Mouse (Mus musculus) hindbrain, embryonic 13.5 days (tissue): ENCODE measurements around the gene Anxa5. TPM values are rescaled to one million over a fixed set of nuclear protein-coding genes. Genes with fewer than 3 reads are reported as not detected.

Experiments used
- ATAC-seq: fragments of 200-750 bp; cut with Nextera tagmentation; 2 replicates; pipeline ENCODE4 v1.8.0; 2017; ENCODE audit warnings: moderate TSS enrichment; ENCODE audit not compliant: low FRiP score
- H3K27ac ChIP-seq: fragments of 300-500 bp; sonication (generic); 2 replicates; pipeline ENCODE4 v1.5.1; 2015; ENCODE audit warnings: inconsistent platforms, mild to moderate bottlenecking, moderate library complexity
- H3K27me3 ChIP-seq: fragments of 300-500 bp; sonication (generic); 2 replicates; pipeline ENCODE4 v1.6.1; 2015; ENCODE audit warnings: mild to moderate bottlenecking, inconsistent platforms
- H3K36me3 ChIP-seq: fragments of 300-500 bp; sonication (generic); 2 replicates; pipeline ENCODE4 v1.6.1; 2015; ENCODE audit warnings: mild to moderate bottlenecking, inconsistent platforms
- H3K4me1 ChIP-seq: fragments of 300-500 bp; sonication (generic); replicated peaks from 2 replicates; pipeline ENCODE4 v1.6.1; 2015; ENCODE audit warnings: inconsistent platforms
- H3K4me2 ChIP-seq: fragments of 300-500 bp; sonication (generic); 2 replicates; pipeline ENCODE4 v1.6.1; 2015; ENCODE audit warnings: inconsistent platforms, mild to moderate bottlenecking, moderate library complexity
- H3K4me3 ChIP-seq: fragments of 300-500 bp; sonication (generic); 2 replicates; pipeline ENCODE4 v1.5.1; 2015; ENCODE audit warnings: mild to moderate bottlenecking, inconsistent platforms
- H3K9ac ChIP-seq: fragments of 300-500 bp; sonication (generic); 2 replicates; pipeline ENCODE4 v1.6.1; 2015; ENCODE audit warnings: mild to moderate bottlenecking, inconsistent platforms
- H3K9me3 ChIP-seq: fragments of 300-500 bp; sonication (generic); 2 replicates; pipeline ENCODE4 v1.6.1; 2016; ENCODE audit warnings: inconsistent platforms
- WGBS: fragments of 180-500 bp; shearing (Covaris S2); methylation state at CpG from one replicate; pipeline ENCODE4 v1.1.7; 2015; 5-methylcytosine and 5-hydroxymethylcytosine counted together
- polyA plus RNA-seq: library from polyadenylated mRNA; unstranded; fragments of >200 nt; fragmentation: Nextera tagmentation; extraction: Ambion mirVana; gene quantifications from 2 replicates; pipeline ENCODE4 v1.2.1, GENCODE M21; 2015

The Anxa5 gene
- polyA plus RNA-seq, 1 experiment from 2014 or later, result 88.8 TPM

DNA sequence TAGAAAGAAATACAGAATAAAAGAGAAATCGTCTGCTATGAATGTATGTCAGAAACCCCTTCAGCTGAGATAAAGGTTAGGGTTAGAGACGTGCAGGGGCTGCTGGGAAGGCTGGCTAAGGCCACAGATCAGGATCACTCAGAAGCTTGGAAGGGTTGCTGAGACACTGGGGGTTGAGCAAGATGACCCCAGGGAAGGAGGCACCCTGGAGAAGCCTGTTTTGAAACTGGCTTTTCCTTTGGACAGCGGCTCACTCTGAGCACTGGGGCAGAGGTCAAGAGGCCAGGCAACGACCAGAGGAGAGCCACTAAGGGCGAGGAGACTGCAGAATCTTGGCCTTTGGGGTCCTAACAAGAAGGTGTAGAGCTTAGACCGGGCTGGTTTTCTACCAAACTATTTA lies 10.5 kb upstream of the Anxa5 start:
- WGBS, result 63% methylated on average over 6 of the region's 6 CpGs
- Histone ChIP-seq H3K4me1 (peaks cover 10% of the 10 kb centered on the region), H3K27ac (no peak overlapping the region), H3K27me3 (no peaks in the 10 kb centered on the region), H3K4me3 (no peak overlapping the region), H3K4me2 (no peak overlapping the region), H3K36me3 (no peaks in the 10 kb centered on the region), H3K9me3 (no peaks in the 10 kb centered on the region), H3K9ac (no peak overlapping the region)
- ATAC-seq, result no peak

DNA sequence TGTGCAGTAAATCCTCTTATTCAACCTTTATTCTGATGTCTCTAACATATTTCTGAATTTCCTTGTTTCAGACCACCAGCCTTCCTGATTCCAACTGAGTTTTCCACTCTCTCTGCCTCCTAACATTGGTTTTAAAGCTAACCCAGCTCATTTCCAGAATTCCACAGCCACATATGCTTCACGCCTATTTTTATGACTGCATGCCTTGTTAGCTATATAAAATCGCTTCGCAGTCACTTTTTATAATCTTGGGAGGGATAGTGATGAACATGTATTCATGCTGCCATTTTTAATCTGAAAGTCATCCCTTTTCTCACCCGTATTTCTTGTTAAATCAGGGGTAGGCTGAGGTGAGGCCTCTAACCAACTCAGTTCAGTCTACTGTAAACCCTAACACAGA lies 8.6 kb upstream of the Anxa5 start:
- H3K27ac ChIP-seq, result no peak overlapping the region
- H3K4me2 ChIP-seq, result no peak overlapping the region
- H3K9ac ChIP-seq, result no peak overlapping the region
- no peak overlapping the region for H3K4me3 ChIP-seq
- no peaks in the 10 kb centered on the region for H3K27me3 ChIP-seq
- 94% methylated on average over 4 of the region's 4 CpGs for WGBS
- no peaks in the 10 kb centered on the region for H3K36me3 ChIP-seq
- no peak for ATAC-seq
- peaks cover 10% of the 10 kb centered on the region for H3K4me1 ChIP-seq
- H3K9me3 ChIP-seq, result no peaks in the 10 kb centered on the region

DNA sequence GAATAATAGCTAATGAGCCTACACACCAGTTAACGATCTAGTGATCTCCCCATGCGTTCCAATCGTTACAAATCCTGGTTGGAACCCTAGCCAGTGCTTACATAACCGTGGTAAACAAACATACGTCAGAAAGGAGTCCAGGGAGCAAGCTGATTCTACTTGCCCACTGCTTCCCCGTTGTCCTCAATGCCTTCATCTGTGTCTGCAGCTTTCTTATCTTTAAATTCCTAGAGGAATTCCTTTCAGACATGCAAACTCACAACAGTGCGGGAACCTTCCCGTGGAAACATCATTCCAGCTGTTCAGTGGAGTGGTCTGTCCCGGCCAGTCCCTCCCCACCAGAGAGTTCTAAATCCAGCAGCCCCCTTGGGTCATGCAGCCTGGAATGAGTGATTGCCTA lies 7.2 kb upstream of the Anxa5 start:
- no peak overlapping the region for H3K9ac ChIP-seq
- no peak for ATAC-seq
- no peak overlapping the region for H3K27ac ChIP-seq
- H3K27me3 ChIP-seq, result no peaks in the 10 kb centered on the region
- no peak overlapping the region for H3K4me3 ChIP-seq
- H3K36me3 ChIP-seq, result no peaks in the 10 kb centered on the region
- H3K4me2 ChIP-seq, result no peak overlapping the region
- H3K9me3 ChIP-seq, result no peaks in the 10 kb centered on the region
- H3K4me1 ChIP-seq, result peaks cover 13% of the 10 kb centered on the region
- 50% methylated on average over 9 of the region's 9 CpGs for WGBS

GRCm38 (mm10) chr3:36481776-36482193 lies 6.1 kb upstream of the Anxa5 start:
- Histone ChIP-seq H3K4me2 (0 out of 2 replicates have a peak overlapping the region, but pooled peaks have one; percentile 17), H3K9me3 (no peaks in the 10 kb centered on the region), H3K27ac (peak overlapping the region; percentile 80), H3K9ac (no peak overlapping the region), H3K4me3 (no peak overlapping the region), H3K4me1 (peaks cover 16% of the 10 kb centered on the region), H3K36me3 (no peaks in the 10 kb centered on the region), H3K27me3 (peaks cover 5% of the 10 kb centered on the region; the same call in 1 of the 2 replicates)
- peak; percentile 76 for ATAC-seq
- WGBS, result 8% methylated on average over 11 of the region's 11 CpGs

DNA sequence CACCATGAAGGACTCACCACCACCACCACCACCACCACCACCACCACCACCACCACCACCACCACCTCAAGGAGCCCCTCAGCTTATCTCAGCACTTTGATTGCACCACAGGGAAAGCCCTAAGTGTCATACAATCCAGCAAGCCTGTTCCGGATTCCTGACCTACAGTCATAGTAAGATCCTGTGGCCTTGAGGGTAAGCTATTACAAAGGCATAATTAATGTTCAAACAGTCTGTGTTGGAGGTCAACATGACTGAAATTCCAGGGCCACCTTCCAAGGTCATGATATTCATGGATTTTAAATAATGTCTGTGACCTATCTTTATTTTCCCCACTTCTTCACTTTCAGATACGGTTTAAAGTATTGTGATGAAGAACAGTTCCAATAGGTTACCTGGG lies 4.8 kb upstream of the Anxa5 start:
- Histone ChIP-seq H3K9ac (no peak overlapping the region), H3K36me3 (no peaks in the 10 kb centered on the region), H3K4me3 (no peak overlapping the region), H3K4me2 (no peak overlapping the region), H3K27ac (no peak overlapping the region), H3K27me3 (peaks cover 6% of the 10 kb centered on the region; the same call in 1 of the 2 replicates), H3K9me3 (no peaks in the 10 kb centered on the region), H3K4me1 (peaks cover 24% of the 10 kb centered on the region)
- no peak for ATAC-seq
- WGBS, result 85% methylated on average over 2 of the region's 2 CpGs

DNA sequence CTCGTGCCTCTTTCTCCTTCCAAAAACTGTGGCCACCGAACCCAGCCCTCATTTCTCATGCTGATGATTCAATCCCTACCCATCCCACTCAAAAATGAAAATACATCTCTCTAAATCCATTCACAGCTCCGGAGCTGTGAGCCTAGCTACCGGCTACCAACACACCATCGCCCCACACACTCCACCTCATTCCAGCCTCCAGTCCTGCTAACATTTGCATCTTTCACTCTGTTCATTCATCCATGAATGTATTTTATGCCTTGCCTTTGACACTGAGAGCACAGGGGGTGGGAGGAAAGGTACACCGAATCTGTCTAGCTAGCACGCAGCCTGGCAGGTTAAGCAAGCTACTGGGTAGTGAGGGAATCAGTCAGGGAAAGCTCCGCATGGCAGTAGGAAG lies 3.1 kb upstream of the Anxa5 start:
- peaks cover 6% of the 10 kb centered on the region; the same call in 1 of the 2 replicates for H3K27me3 ChIP-seq
- WGBS, result 71% methylated on average over 8 of the region's 8 CpGs
- no peak overlapping the region for H3K9ac ChIP-seq
- no peak overlapping the region for H3K4me3 ChIP-seq
- no peak overlapping the region for H3K27ac ChIP-seq
- H3K4me1 ChIP-seq, result peaks cover 30% of the 10 kb centered on the region
- ATAC-seq, result no peak
- no peaks in the 10 kb centered on the region for H3K36me3 ChIP-seq
- H3K4me2 ChIP-seq, result no peak overlapping the region
- H3K9me3 ChIP-seq, result no peaks in the 10 kb centered on the region

DNA sequence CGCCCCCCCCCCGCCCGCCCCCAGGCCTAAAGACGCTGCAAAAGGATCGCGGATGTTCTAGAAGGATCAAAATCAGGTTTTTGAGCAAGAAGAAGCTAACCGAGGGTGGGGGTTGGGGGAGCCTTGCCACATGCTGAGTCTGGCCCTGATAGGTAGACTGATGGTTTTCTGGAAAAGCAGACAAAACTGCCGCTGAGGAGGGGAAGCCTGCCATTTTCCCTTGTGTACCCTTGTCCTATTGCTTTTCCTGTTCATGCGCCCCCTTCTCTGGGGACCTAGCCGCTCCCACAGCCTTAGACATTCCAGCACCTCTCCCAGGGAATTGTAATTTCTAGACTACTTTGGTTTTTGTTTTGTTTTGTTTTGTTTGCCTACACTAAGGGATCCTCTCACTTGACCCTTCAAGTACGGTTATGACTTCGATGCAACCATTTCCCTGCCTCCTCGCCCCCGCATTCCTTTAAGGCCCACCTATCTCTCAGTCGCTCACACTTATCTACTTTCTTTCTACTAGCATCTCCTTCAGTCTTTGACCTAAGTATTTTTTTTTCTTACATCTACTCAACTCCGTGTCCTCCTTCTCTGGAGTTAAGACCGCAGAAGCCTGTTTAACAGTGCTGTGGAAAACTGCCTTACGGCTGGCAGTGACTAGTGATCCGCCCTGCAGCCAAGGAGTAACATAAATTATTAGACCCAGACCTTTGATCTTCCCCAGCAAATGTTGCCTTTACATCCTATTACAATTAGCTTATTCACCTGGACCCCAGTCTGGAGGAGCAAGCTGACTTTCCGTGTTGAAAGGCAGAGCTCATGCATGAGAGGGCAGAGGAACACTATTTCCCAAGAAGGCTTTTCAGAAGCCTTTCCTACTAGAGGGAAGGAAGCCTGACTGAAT lies 814 bp upstream of the Anxa5 start:
- 38% methylated on average over 20 of the region's 20 CpGs for WGBS
- H3K36me3 ChIP-seq, result no peaks in the 10 kb centered on the region
- ATAC-seq, result no peak
- peak overlapping the region; percentile 63 for H3K4me3 ChIP-seq
- peaks cover 21% of the 10 kb centered on the region for H3K4me1 ChIP-seq
- H3K4me2 ChIP-seq, result peak overlapping the region; percentile 97
- peaks cover 6% of the 10 kb centered on the region; the same call in 1 of the 2 replicates for H3K27me3 ChIP-seq
- H3K9ac ChIP-seq, result peak overlapping the region; percentile 77
- 0 out of 2 replicates have a peak overlapping the region, but pooled peaks have one; percentile 18 for H3K27ac ChIP-seq
- H3K9me3 ChIP-seq, result no peaks in the 10 kb centered on the region

GRCm38 (mm10) chr3:36474938-36475483 lies 683 bp downstream of the Anxa5 start:
- WGBS, result 3% methylated on average over 24 of the region's 24 CpGs
- Histone ChIP-seq H3K9me3 (no peaks in the 10 kb centered on the region), H3K36me3 (no peaks in the 10 kb centered on the region), H3K4me2 (peak overlapping the region; percentile 97), H3K4me1 (peaks cover 20% of the 10 kb centered on the region), H3K9ac (peak overlapping the region; percentile 77), H3K27me3 (peaks cover 6% of the 10 kb centered on the region; the same call in 1 of the 2 replicates), H3K27ac (peak overlapping the region; percentile 25; the same call in 1 of the 2 replicates), H3K4me3 (peak overlapping the region; percentile 63)
- 0 out of 2 replicates have a peak, but pooled peaks have one; percentile 1 for ATAC-seq

DNA sequence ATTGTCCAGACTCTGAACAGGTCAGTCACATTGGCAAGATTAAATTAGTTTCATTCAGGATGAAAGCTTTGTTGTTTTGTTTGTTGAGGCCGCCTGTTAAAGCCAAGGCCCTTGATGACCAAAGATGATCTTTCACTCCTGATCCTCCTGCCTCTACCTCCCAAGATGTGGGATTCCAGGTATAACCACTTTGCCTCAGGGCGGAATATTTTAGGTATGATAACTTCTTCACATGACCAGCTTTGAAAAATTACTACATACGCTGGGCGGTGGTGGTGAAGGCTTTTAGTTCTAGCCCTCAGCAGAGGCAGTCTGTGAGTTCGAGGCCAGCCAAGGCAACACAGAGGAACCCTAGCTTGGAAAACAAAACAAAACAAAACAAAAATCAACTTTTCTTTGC lies 1.3 kb downstream of the Anxa5 start:
- Histone ChIP-seq H3K9ac (no peak overlapping the region), H3K36me3 (no peaks in the 10 kb centered on the region), H3K27ac (no peak overlapping the region), H3K4me3 (no peak overlapping the region), H3K4me2 (peak overlapping the region; percentile 97), H3K4me1 (peaks cover 20% of the 10 kb centered on the region), H3K9me3 (no peaks in the 10 kb centered on the region), H3K27me3 (peaks cover 6% of the 10 kb centered on the region; the same call in 1 of the 2 replicates)
- ATAC-seq, result no peak
- 81% methylated on average over 5 of the region's 5 CpGs for WGBS

DNA sequence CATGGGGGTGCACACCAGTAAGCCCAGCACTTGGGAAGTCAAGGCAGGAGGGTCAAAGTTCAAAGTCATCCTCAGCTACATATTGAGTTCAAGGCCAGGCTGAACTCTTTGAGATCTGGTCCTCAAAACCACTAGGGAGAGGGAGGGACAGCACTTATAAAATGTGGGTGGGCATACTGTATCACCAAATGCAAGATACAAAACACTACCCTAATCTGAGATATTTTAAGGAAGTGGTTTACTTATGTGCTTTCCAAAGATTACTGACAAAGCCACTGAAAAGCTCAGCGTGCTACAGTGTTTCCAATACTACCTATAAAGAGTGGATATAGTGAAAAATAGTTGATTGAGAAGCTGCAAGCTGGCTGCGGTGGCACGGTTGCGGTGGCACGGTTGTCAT lies 2.5 kb downstream of the Anxa5 start:
- Histone ChIP-seq H3K4me1 (peaks cover 17% of the 10 kb centered on the region), H3K4me2 (no peak overlapping the region), H3K9me3 (no peaks in the 10 kb centered on the region), H3K9ac (no peak overlapping the region), H3K27ac (no peak overlapping the region), H3K36me3 (no peaks in the 10 kb centered on the region), H3K27me3 (peaks cover 6% of the 10 kb centered on the region; the same call in 1 of the 2 replicates), H3K4me3 (no peak overlapping the region)
- WGBS, result 95% methylated on average over 5 of the region's 5 CpGs
- no peak for ATAC-seq

DNA sequence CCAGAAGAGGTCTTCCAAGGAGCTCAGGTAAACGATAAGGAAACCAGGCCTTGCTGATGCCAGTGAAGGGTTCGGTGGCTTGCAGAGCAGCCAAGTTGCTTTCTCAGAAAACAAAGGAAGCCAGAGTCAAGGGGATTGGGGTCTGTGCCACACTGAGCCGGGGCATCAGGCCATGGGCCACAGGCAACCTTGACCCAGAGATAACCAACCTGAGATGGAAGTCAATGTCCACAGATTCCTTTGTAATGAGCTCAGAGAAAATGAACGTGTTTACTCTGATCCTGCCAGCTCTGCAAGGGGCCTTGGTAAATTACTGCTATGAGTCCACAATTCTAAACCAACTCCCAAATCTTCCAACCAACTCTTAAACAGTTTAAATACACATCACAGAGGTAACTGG lies 3.8 kb downstream of the Anxa5 start:
- Histone ChIP-seq H3K9ac (no peak overlapping the region), H3K27ac (no peak overlapping the region), H3K4me2 (no peak overlapping the region), H3K27me3 (peaks cover 2% of the 10 kb centered on the region; the same call in 1 of the 2 replicates), H3K36me3 (no peaks in the 10 kb centered on the region), H3K9me3 (no peaks in the 10 kb centered on the region), H3K4me3 (no peak overlapping the region), H3K4me1 (peaks cover 15% of the 10 kb centered on the region)
- 79% methylated on average over 4 of the region's 4 CpGs for WGBS
- no peak for ATAC-seq

- H3K4me3 ChIP-seq, result no peak overlapping the region
- no peak overlapping the region for H3K4me2 ChIP-seq
- no peak for ATAC-seq
- 54% methylated on average over 2 of the region's 2 CpGs for WGBS
- no peaks in the 10 kb centered on the region for H3K4me1 ChIP-seq
- H3K27me3 ChIP-seq, result no peaks in the 10 kb centered on the region
- no peak overlapping the region for H3K27ac ChIP-seq
- no peak overlapping the region for H3K9ac ChIP-seq
- H3K36me3 ChIP-seq, result no peaks in the 10 kb centered on the region
- no peaks in the 10 kb centered on the region for H3K9me3 ChIP-seq
Observed at GRCm38 (mm10) chr3:36468871-36469270, 6.8 kb downstream of the Anxa5 start.
